ENCODE assay signal across 8 mouse cellular contexts in genomic region chrX:167233104-167233687, GRCm38 (mm10). TPM values are rescaled to one million over a fixed set of nuclear protein-coding genes. Genes with fewer than 3 reads are reported as not detected.
A peak's percentile ranks its signal among the peaks of the same experiment; 100 is the strongest.
DNase-seq lines count a peak whose midpoint lies in the region; ATAC-seq and TF ChIP-seq lines count a peak whose summit lies in the region.

No protein-coding gene starts in this region.

- no peaks in the 10 kb centered on the region for H3K9me3 ChIP-seq in heart, embryonic 12.5 days (replicated peaks)
- H3K9me3 ChIP-seq in kidney, embryonic 16.5 days (ENCODE audit: low read length), result no peaks in the 10 kb centered on the region
- H3K9me3 ChIP-seq in liver, postnatal 0 days (ENCODE audit: low read length), result no peaks in the 10 kb centered on the region
- H3K9me3 ChIP-seq in neural tube, embryonic 15.5 days (replicated peaks), result no peaks in the 10 kb centered on the region

- no peak overlapping the region for H3K9ac ChIP-seq in heart, embryonic 12.5 days
- no peak overlapping the region for H3K9ac ChIP-seq in kidney, embryonic 16.5 days (replicated peaks; ENCODE audit: low read length)
- no peak overlapping the region for H3K9ac ChIP-seq in liver, postnatal 0 days (replicated peaks)
- no peak overlapping the region for H3K9ac ChIP-seq in neural tube, embryonic 15.5 days (replicated peaks)

- DNase-seq in CD4-positive helper T cell, adult 2 months (ENCODE audit: low read depth, low spot score), result peak; percentile 68
- peak; percentile 73 for DNase-seq in ZHBTc4 (ENCODE audit: low read depth, low spot score)
- DNase-seq in embryo, embryonic 11 days, result peak; percentile 67
- peak; percentile 67 for DNase-seq in liver, postnatal 0 days
- peak; percentile 86 for DNase-seq in thymus, postnatal 4 days

- H3K4me2 ChIP-seq in heart, embryonic 12.5 days, result no peak overlapping the region
- H3K4me2 ChIP-seq in kidney, embryonic 16.5 days (replicated peaks; ENCODE audit: low read depth, low read length), result no peak overlapping the region
- H3K4me2 ChIP-seq in liver, postnatal 0 days (ENCODE audit: low read depth, low read length), result no peak overlapping the region
- H3K4me2 ChIP-seq in neural tube, embryonic 15.5 days, result no peak overlapping the region

- TF ChIP-seq EP300 in liver, postnatal 0 days (IDR thresholded peaks at IDR 0.05; ENCODE audit: low read depth), result no peak

- ATAC-seq in heart, embryonic 12.5 days (ENCODE audit: insufficient number of reproducible peaks, low FRiP score), result 0 out of 2 replicates have a peak, but pooled peaks have one; percentile 11
- peak; percentile 75 for ATAC-seq in kidney, embryonic 16.5 days (ENCODE audit: low FRiP score, low TSS enrichment)
- ATAC-seq in liver, postnatal 0 days, result no peak
- peak; percentile 84 for ATAC-seq in neural tube, embryonic 15.5 days (ENCODE audit: low FRiP score)

- no peaks in the 10 kb centered on the region for H3K36me3 ChIP-seq in heart, embryonic 12.5 days
- no peaks in the 10 kb centered on the region for H3K36me3 ChIP-seq in kidney, embryonic 16.5 days (ENCODE audit: insufficient read depth, low read length)
- no peaks in the 10 kb centered on the region for H3K36me3 ChIP-seq in liver, postnatal 0 days (replicated peaks; ENCODE audit: insufficient read depth, low read length)
- H3K36me3 ChIP-seq in neural tube, embryonic 15.5 days, result no peaks in the 10 kb centered on the region

- H3K27ac ChIP-seq in heart, embryonic 12.5 days (ENCODE audit: poor library complexity, severe bottlenecking), result no peak overlapping the region
- peak overlapping the region; percentile 19; the same call in 1 of the 2 replicates for H3K27ac ChIP-seq in kidney, embryonic 16.5 days (ENCODE audit: low read length)
- H3K27ac ChIP-seq in liver, postnatal 0 days (ENCODE audit: low read depth), result no peak overlapping the region
- H3K27ac ChIP-seq in neural tube, embryonic 15.5 days (replicated peaks), result no peak overlapping the region

- WGBS in heart, embryonic 12.5 days, result 23% methylated on average over 9 of the region's 9 CpGs
- WGBS in kidney, embryonic 16.5 days, result 24% methylated on average over 9 of the region's 9 CpGs
- WGBS in liver, postnatal 0 days (ENCODE audit: insufficient replicate concordance), result 39% methylated on average over 9 of the region's 9 CpGs
- 26% methylated on average over 9 of the region's 9 CpGs for WGBS in neural tube, embryonic 15.5 days

- H3K4me1 ChIP-seq in heart, embryonic 12.5 days (replicated peaks), result no peaks in the 10 kb centered on the region
- no peaks in the 10 kb centered on the region for H3K4me1 ChIP-seq in kidney, embryonic 16.5 days (ENCODE audit: insufficient read depth, low read length)
- no peaks in the 10 kb centered on the region for H3K4me1 ChIP-seq in liver, postnatal 0 days (ENCODE audit: insufficient read depth)
- H3K4me1 ChIP-seq in neural tube, embryonic 15.5 days, result no peaks in the 10 kb centered on the region

- no peaks in the 10 kb centered on the region for H3K27me3 ChIP-seq in heart, embryonic 12.5 days (replicated peaks)
- H3K27me3 ChIP-seq in kidney, embryonic 16.5 days (ENCODE audit: insufficient read depth, low read length), result peaks cover 7% of the 10 kb centered on the region; the same call in 1 of the 2 replicates
- no peaks in the 10 kb centered on the region for H3K27me3 ChIP-seq in liver, postnatal 0 days (ENCODE audit: insufficient read depth, low read length)
- peaks cover 4% of the 10 kb centered on the region for H3K27me3 ChIP-seq in neural tube, embryonic 15.5 days (replicated peaks)

- peak; percentile 82 for TF ChIP-seq CTCF in liver, postnatal 0 days (IDR thresholded peaks at IDR 0.05; ENCODE audit: low read depth)

- H3K4me3 ChIP-seq in heart, embryonic 12.5 days, result no peak overlapping the region
- H3K4me3 ChIP-seq in kidney, embryonic 16.5 days (ENCODE audit: low read length), result no peak overlapping the region
- no peak overlapping the region for H3K4me3 ChIP-seq in liver, postnatal 0 days (ENCODE audit: low read depth, low read length)
- no peak overlapping the region for H3K4me3 ChIP-seq in neural tube, embryonic 15.5 days (replicated peaks)

RNA-seq across cellular contexts. Expression of gene Tmsb4x, which starts 24.1 kb away (rescaled TPM):
- polyA plus RNA-seq in heart, embryonic 12.5 days (2016; fragmentation: Nextera tagmentation; extraction: Ambion mirVana), result 3,404 and 3,505 TPM in 2 replicates
- polyA plus RNA-seq in kidney, embryonic 16.5 days (2015; fragmentation: Nextera tagmentation; extraction: Ambion mirVana), result 2,464 and 2,500 TPM in 2 replicates
- 1,722 and 1,837 TPM in 2 replicates for polyA plus RNA-seq in liver, postnatal 0 days (2015; fragmentation: Nextera tagmentation; extraction: Ambion mirVana)
- 4,491 and 5,117 TPM in 2 replicates for polyA plus RNA-seq in neural tube, embryonic 15.5 days (2015; fragmentation: Nextera tagmentation; extraction: Ambion mirVana)

RNA-seq across cellular contexts. Expression of gene Tlr8, which starts 30.9 kb away (rescaled TPM):
- polyA plus RNA-seq in heart, embryonic 12.5 days (2016; fragmentation: Nextera tagmentation; extraction: Ambion mirVana), result 0.12 and 0.27 TPM in 2 replicates
- polyA plus RNA-seq in kidney, embryonic 16.5 days (2015; fragmentation: Nextera tagmentation; extraction: Ambion mirVana), result 0.06 and 0.15 TPM in 2 replicates
- 0.96 and 1.2 TPM in 2 replicates for polyA plus RNA-seq in liver, postnatal 0 days (2015; fragmentation: Nextera tagmentation; extraction: Ambion mirVana)
- 0.08 TPM in 1 of 2 replicates, not detected in the other for polyA plus RNA-seq in neural tube, embryonic 15.5 days (2015; fragmentation: Nextera tagmentation; extraction: Ambion mirVana)
